Comparison of ENCODE assay signal across 11 mouse cellular contexts in the genomic region with DNA sequence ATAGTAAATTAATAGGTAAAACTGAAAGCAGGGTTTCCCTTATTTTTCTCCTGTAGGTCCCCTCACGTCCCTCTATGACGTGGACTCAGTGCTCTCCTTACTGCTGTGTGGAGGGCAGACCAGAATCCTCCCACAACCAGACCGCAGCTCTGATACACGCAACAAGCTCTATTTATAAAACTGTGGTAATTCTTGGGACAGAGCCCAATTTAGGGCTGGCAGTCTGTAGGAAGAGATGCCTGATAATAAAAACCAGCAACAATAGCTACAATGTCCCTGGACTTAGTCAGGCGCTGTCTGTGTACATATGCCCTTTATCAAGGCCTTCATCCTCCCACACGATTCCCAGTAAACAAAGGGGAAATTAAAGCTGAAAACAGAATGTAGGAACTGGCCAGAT. TPM values are rescaled to one million over a fixed set of nuclear protein-coding genes. Genes with fewer than 3 reads are reported as not detected.
DNase-seq lines count a peak whose midpoint lies in the region; ATAC-seq and TF ChIP-seq lines count a peak whose summit lies in the region.
"Had no signal": no experiment of that assay in that cellular context is flagged by ENCODE, and none has a peak within 500 bp of the region (broad histone marks: within the 10 kb centered on the region; RNA-seq: fewer than 3 reads in every experiment).

No protein-coding gene starts in this region.

- no peak for DNase-seq in liver, adult 2 months (ENCODE audit: extremely low read depth, low read depth, low spot score)
- no peak for DNase-seq in liver, embryonic 11.5 days (ENCODE audit: low spot score)
- DNase-seq in brain, adult 2 months (ENCODE audit: low read depth, low spot score), result peak; percentile 80
- DNase-seq in heart, postnatal 4 days, result peak; percentile 62
- no peak for DNase-seq in cerebellum, adult 18-20 months
- no peak for DNase-seq in cerebellum, adult 2 months
- DNase-seq: gastrocnemius, postnatal 25 days; kidney, adult 11 months; right cerebral cortex, adult 18-20 months had no signal

- no peaks in the 10 kb centered on the region for H3K27me3 ChIP-seq in liver, adult 2 months (ENCODE audit: control insufficient read depth, insufficient read depth, low read length)
- H3K27me3 ChIP-seq in liver, embryonic 11.5 days (replicated peaks; ENCODE audit: control insufficient read depth, insufficient read depth, low read length), result peaks cover 20% of the 10 kb centered on the region
- H3K27me3 ChIP-seq in myocyte (ENCODE audit: control insufficient read depth, insufficient read depth, insufficient read length), result no peaks in the 10 kb centered on the region
- H3K27me3 ChIP-seq in midbrain, embryonic 15.5 days (replicated peaks), result peaks cover 44% of the 10 kb centered on the region
- no peaks in the 10 kb centered on the region for H3K27me3 ChIP-seq in cerebellum, adult 2 months (ENCODE audit: control insufficient read depth, insufficient read depth, low read length)

- no peaks in the 10 kb centered on the region for H3K9me3 ChIP-seq in liver, embryonic 11.5 days (ENCODE audit: control insufficient read depth, low read length)
- no peaks in the 10 kb centered on the region for H3K9me3 ChIP-seq in midbrain, embryonic 15.5 days

- H3K36me3 ChIP-seq in liver, adult 2 months (ENCODE audit: control insufficient read depth, insufficient read depth, low read length), result no peaks in the 10 kb centered on the region
- no peaks in the 10 kb centered on the region for H3K36me3 ChIP-seq in liver, embryonic 11.5 days (ENCODE audit: control insufficient read depth, insufficient read depth, low read length)
- no peaks in the 10 kb centered on the region for H3K36me3 ChIP-seq in myocyte (ENCODE audit: control insufficient read depth, insufficient read depth)
- H3K36me3 ChIP-seq in midbrain, embryonic 15.5 days (replicated peaks), result no peaks in the 10 kb centered on the region

- no peak for TF ChIP-seq CTCF in liver, adult 2 months (IDR thresholded peaks at IDR 0.05; ENCODE audit: low read depth, low read length)
- TF ChIP-seq CTCF in cerebellum, adult 2 months (IDR thresholded peaks at IDR 0.05; ENCODE audit: borderline replicate concordance, insufficient read depth, low read depth, low read length), result no peak

- H3K4me1 ChIP-seq in liver, adult 2 months (ENCODE audit: control insufficient read depth, insufficient read depth, low read length), result peaks cover under 1% of the 10 kb centered on the region; the same call in 1 of the 2 replicates
- peaks cover 3% of the 10 kb centered on the region for H3K4me1 ChIP-seq in liver, embryonic 11.5 days (replicated peaks; ENCODE audit: control insufficient read depth, insufficient read depth, low read length)
- peaks cover 11% of the 10 kb centered on the region for H3K4me1 ChIP-seq in midbrain, embryonic 15.5 days
- H3K4me1 ChIP-seq in cerebellum, adult 2 months (ENCODE audit: control insufficient read depth, insufficient read depth, low read length), result peaks cover 5% of the 10 kb centered on the region; the same call in 1 of the 2 replicates

- H3K9ac ChIP-seq in liver, adult 2 months (ENCODE audit: low read depth, low read length), result no peak overlapping the region
- no peak overlapping the region for H3K9ac ChIP-seq in liver, embryonic 11.5 days (ENCODE audit: low read depth, low read length)
- no peak overlapping the region for H3K9ac ChIP-seq in midbrain, embryonic 15.5 days

- TF ChIP-seq POLR2A in liver, adult 2 months (IDR thresholded peaks at IDR 0.05; ENCODE audit: extremely low read depth, insufficient read depth, low read length), result no peak
- no peak for TF ChIP-seq POLR2A in myocyte (IDR thresholded peaks at IDR 0.05; ENCODE audit: insufficient read length, low read depth)
- TF ChIP-seq POLR2A in cerebellum, adult 2 months (IDR thresholded peaks at IDR 0.05; ENCODE audit: borderline replicate concordance, insufficient read depth, low read length), result no peak

- H3K79me2 ChIP-seq in liver, adult 2 months (ENCODE audit: control insufficient read depth, insufficient read depth, low read length), result no peaks in the 10 kb centered on the region; the same call in 1 of the 2 replicates
- peaks cover 1% of the 10 kb centered on the region for H3K79me2 ChIP-seq in myocyte (ENCODE audit: control insufficient read depth, insufficient read depth)

- H3K27ac ChIP-seq in liver, adult 2 months (replicated peaks; ENCODE audit: insufficient read depth, low read depth, low read length), result peak overlapping the region; percentile 59
- H3K27ac ChIP-seq in liver, embryonic 11.5 days (ENCODE audit: low read depth, low read length), result no peak overlapping the region
- no peak overlapping the region for H3K27ac ChIP-seq in midbrain, embryonic 15.5 days
- H3K27ac ChIP-seq in cerebellum, adult 2 months (ENCODE audit: insufficient read depth, low read length), result no peak overlapping the region

- no peak for ATAC-seq in liver, embryonic 11.5 days (replicated peaks; ENCODE audit: low FRiP score)
- ATAC-seq in midbrain, embryonic 15.5 days (replicated peaks), result no peak

- no peak overlapping the region for H3ac ChIP-seq in myocyte (ENCODE audit: control insufficient read depth, insufficient read length)

- no peak overlapping the region for H3K4me3 ChIP-seq in liver, adult 2 months (ENCODE audit: insufficient read depth, low read depth, low read length)
- H3K4me3 ChIP-seq in liver, embryonic 11.5 days (ENCODE audit: low read depth, low read length), result no peak overlapping the region
- no peak overlapping the region for H3K4me3 ChIP-seq in myocyte
- H3K4me3 ChIP-seq in midbrain, embryonic 15.5 days, result no peak overlapping the region
- no peak overlapping the region for H3K4me3 ChIP-seq in cerebellum, adult 2 months (replicated peaks; ENCODE audit: insufficient read depth, low read depth, low read length)

- 45% methylated on average over 6 of the region's 6 CpGs for WGBS in liver, adult 2 months
- WGBS in liver, embryonic 11.5 days, result 48% methylated on average over 6 of the region's 6 CpGs
- 74% methylated on average over 6 of the region's 6 CpGs for WGBS in midbrain, embryonic 15.5 days
- 55% methylated on average over 6 of the region's 6 CpGs for WGBS in cerebellum, adult 2 months

- no peak overlapping the region for H3K4me2 ChIP-seq in liver, embryonic 11.5 days
- peak overlapping the region; percentile 57 for H3K4me2 ChIP-seq in myocyte (ENCODE audit: low read depth)
- no peak overlapping the region for H3K4me2 ChIP-seq in midbrain, embryonic 15.5 days

TF ChIP-seq in myocyte, 11 proteins besides CTCF, POLR2A, EP300 and RAD21 (continues in another document):
- TF ChIP-seq E2F4 (IDR thresholded peaks at IDR 0.05; ENCODE audit: insufficient read depth) (no peak), CEBPB (IDR thresholded peaks at IDR 0.05; ENCODE audit: insufficient read depth, poor library complexity, severe bottlenecking) (no peak), MYOG (IDR thresholded peaks at IDR 0.05; ENCODE audit: control insufficient read depth in 1 of 3, insufficient read depth in 1 of 3, insufficient read length in 2 of 3, low read depth in 2 of 3) (no peak), POLR2AphosphoS2 (IDR thresholded peaks at IDR 0.05; ENCODE audit: insufficient read length, low read depth) (no peak), SRF (IDR thresholded peaks at IDR 0.05; ENCODE audit: control insufficient read depth, insufficient read length, low read depth) (no peak), MYOD1 (IDR thresholded peaks at IDR 0.05; ENCODE audit: control insufficient read depth in 1 of 3, insufficient read length in 2 of 3, low read depth in 2 of 3) (no peak), MAX (IDR thresholded peaks at IDR 0.05; ENCODE audit: low read depth) (no peak), REST (IDR thresholded peaks at IDR 0.05; ENCODE audit: insufficient read depth, insufficient read length) (no peak)

RNA-seq across cellular contexts. Expression of gene Kcnk6, which starts 1.4 kb away (rescaled TPM):
- total RNA-seq in liver, adult 2 months (2014; rRNA removed), result 1.7 and 2.0 TPM in 2 replicates
- polyA plus RNA-seq in liver, adult 2 months (2012; rRNA removed), result 3.3 and 5.3 TPM in 2 replicates
- polyA plus RNA-seq in liver, embryonic 11.5 days (2014; fragmentation: Nextera tagmentation; extraction: Ambion mirVana), result 2.0 and 2.6 TPM in 2 replicates
- total RNA-seq in heart, postnatal 4 days (2021), result 1 to 10 TPM; 5.3 to 5.7 TPM
- polyA plus RNA-seq in myocyte (2012; fragmentation: generic; extraction: Trizol), result 0.01 TPM
- 1.2 and 1.4 TPM in 2 replicates for polyA plus RNA-seq in midbrain, embryonic 15.5 days (2015; fragmentation: Nextera tagmentation; extraction: Ambion mirVana)
- polyA plus RNA-seq in cerebellum, adult 2 months (2012; rRNA removed), result 0.57 and 0.62 TPM in 2 replicates

RNA-seq across cellular contexts. Expression of gene Yif1b, which starts 4.4 kb away (rescaled TPM):
- 40.7 and 59.9 TPM in 2 replicates for total RNA-seq in liver, adult 2 months (2014; rRNA removed)
- 132 and 143 TPM in 2 replicates for polyA plus RNA-seq in liver, adult 2 months (2012; rRNA removed)
- 95.7 and 101 TPM in 2 replicates for polyA plus RNA-seq in liver, embryonic 11.5 days (2014; fragmentation: Nextera tagmentation; extraction: Ambion mirVana)
- total RNA-seq in heart, postnatal 4 days (2021), result 10 to 100 TPM; 81.5 to 82.5 TPM
- 166 TPM for polyA plus RNA-seq in myocyte (2012; fragmentation: generic; extraction: Trizol)
- polyA plus RNA-seq in midbrain, embryonic 15.5 days (2015; fragmentation: Nextera tagmentation; extraction: Ambion mirVana), result 91.2 and 95.1 TPM in 2 replicates
- polyA plus RNA-seq in cerebellum, adult 2 months (2012; rRNA removed), result 131 and 143 TPM in 2 replicates

RNA-seq across cellular contexts. Expression of gene 2200002D01Rik, which starts 14.5 kb away (rescaled TPM):
- total RNA-seq in liver, adult 2 months (2014; rRNA removed), result 2.3 and 6.9 TPM in 2 replicates
- 5.2 and 7.4 TPM in 2 replicates for polyA plus RNA-seq in liver, adult 2 months (2012; rRNA removed)
- 3.2 and 4.4 TPM in 2 replicates for polyA plus RNA-seq in liver, embryonic 11.5 days (2014; fragmentation: Nextera tagmentation; extraction: Ambion mirVana)
- total RNA-seq in heart, postnatal 4 days (2021), result 1 to 10 TPM; 4.4 to 8.1 TPM
- 42.4 TPM for polyA plus RNA-seq in myocyte (2012; fragmentation: generic; extraction: Trizol)
- polyA plus RNA-seq in midbrain, embryonic 15.5 days (2015; fragmentation: Nextera tagmentation; extraction: Ambion mirVana), result 1.1 and 1.5 TPM in 2 replicates
- polyA plus RNA-seq in cerebellum, adult 2 months (2012; rRNA removed), result 0.38 and 0.48 TPM in 2 replicates

RNA-seq across cellular contexts. Expression of gene Catsperg1, which starts 19.9 kb away (rescaled TPM):
- 0.27 and 0.28 TPM in 2 replicates for total RNA-seq in liver, adult 2 months (2014; rRNA removed)
- polyA plus RNA-seq in liver, adult 2 months (2012; rRNA removed), result 0.12 and 0.24 TPM in 2 replicates
- 0.31 and 0.64 TPM in 2 replicates for polyA plus RNA-seq in liver, embryonic 11.5 days (2014; fragmentation: Nextera tagmentation; extraction: Ambion mirVana)
- total RNA-seq in heart, postnatal 4 days (2021), result under 1 TPM; 0.56 to 0.60 TPM
- polyA plus RNA-seq in myocyte (2012; fragmentation: generic; extraction: Trizol), result not detected
- polyA plus RNA-seq in midbrain, embryonic 15.5 days (2015; fragmentation: Nextera tagmentation; extraction: Ambion mirVana), result 4.2 and 5.3 TPM in 2 replicates
- 1.0 and 1.2 TPM in 2 replicates for polyA plus RNA-seq in cerebellum, adult 2 months (2012; rRNA removed)

RNA-seq across cellular contexts. Expression of gene Spint2, which starts 48.0 kb away (rescaled TPM):
- 24.8 and 28.9 TPM in 2 replicates for total RNA-seq in liver, adult 2 months (2014; rRNA removed)
- polyA plus RNA-seq in liver, adult 2 months (2012; rRNA removed), result 120 and 133 TPM in 2 replicates
- 51.6 and 53.7 TPM in 2 replicates for polyA plus RNA-seq in liver, embryonic 11.5 days (2014; fragmentation: Nextera tagmentation; extraction: Ambion mirVana)
- total RNA-seq in heart, postnatal 4 days (2021), result 10 to 100 TPM; 71.2 to 73.7 TPM
- 0.10 TPM for polyA plus RNA-seq in myocyte (2012; fragmentation: generic; extraction: Trizol)
- 72.4 and 77.3 TPM in 2 replicates for polyA plus RNA-seq in midbrain, embryonic 15.5 days (2015; fragmentation: Nextera tagmentation; extraction: Ambion mirVana)
- 46.2 and 54.9 TPM in 2 replicates for polyA plus RNA-seq in cerebellum, adult 2 months (2012; rRNA removed)

Comparison
In these comparisons a context has a peak if more than half of its experiments do, and no peak if none do; other contexts are left out.
1. DNase-seq: peak in brain, adult 2 months (single experiment) and heart, postnatal 4 days (single experiment); none in liver, adult 2 months (single experiment), liver, embryonic 11.5 days (single experiment), cerebellum, adult 18-20 months (0 of 2) and cerebellum, adult 2 months (0 of 2).